Mouse (Mus musculus) skeletal muscle tissue, postnatal 0 days (tissue): ENCODE results near the gene Nr2c2. TPM values are rescaled to one million over a fixed set of nuclear protein-coding genes. Genes with fewer than 3 reads are reported as not detected.

Source experiments
- polyA plus RNA-seq: library from polyadenylated mRNA; unstranded; fragments of >200 nt; fragmentation: Nextera tagmentation; extraction: Ambion mirVana; gene quantifications from 2 replicates; pipeline ENCODE4 v1.2.1, GENCODE M21; 2015

Gene Nr2c2
- polyA plus RNA-seq: 7.2 and 8.8 TPM in 2 replicates

GRCm38 (mm10) chr6:92091130-92091591 is at the start of gene Nr2c2:
Gene Nr2c2 (plus strand): TSS chr6:92091390.

GRCm38 (mm10) chr6:92183621-92184131 is 92.5 kb downstream of the Nr2c2 start, which contains the start of gene Mrps25:
Gene Mrps25 (minus strand): TSS chr6:92184033.

GRCm38 (mm10) chr6:92214773-92215449 is 123.7 kb downstream of the Nr2c2 start, which contains the start of gene Rbsn:
Gene Rbsn (minus strand): TSS chr6:92214925.

Other genes starting within 250 kb of the Nr2c2 start
- gene Ccdc174, start 213.3 kb upstream of the Nr2c2 start, polyA plus RNA-seq: 18.3 and 21.9 TPM in 2 replicates
- gene 4930590J08Rik, start 188.6 kb upstream of the Nr2c2 start, polyA plus RNA-seq: 0.09 and 0.17 TPM in 2 replicates
- 6.9 and 7.3 TPM in 2 replicates for gene Fgd5, start 112.5 kb upstream of the Nr2c2 start, polyA plus RNA-seq
- gene Mrps25, start 92.6 kb downstream of the Nr2c2 start, polyA plus RNA-seq: 33.9 and 42.9 TPM in 2 replicates
- gene Rbsn, start 123.5 kb downstream of the Nr2c2 start, polyA plus RNA-seq: 12.8 and 15.2 TPM in 2 replicates
- not detected in 2 replicates for gene Trh, start 153.3 kb downstream of the Nr2c2 start, polyA plus RNA-seq